Mouse (Mus musculus): ENCODE results near the gene Katnbl1. TPM values are rescaled to one million over a fixed set of nuclear protein-coding genes. Genes with fewer than 3 reads are reported as not detected.

The Katnbl1 gene
- polyA plus RNA-seq, 1 experiment from 2014 or later, result 44.4 TPM

DNA sequence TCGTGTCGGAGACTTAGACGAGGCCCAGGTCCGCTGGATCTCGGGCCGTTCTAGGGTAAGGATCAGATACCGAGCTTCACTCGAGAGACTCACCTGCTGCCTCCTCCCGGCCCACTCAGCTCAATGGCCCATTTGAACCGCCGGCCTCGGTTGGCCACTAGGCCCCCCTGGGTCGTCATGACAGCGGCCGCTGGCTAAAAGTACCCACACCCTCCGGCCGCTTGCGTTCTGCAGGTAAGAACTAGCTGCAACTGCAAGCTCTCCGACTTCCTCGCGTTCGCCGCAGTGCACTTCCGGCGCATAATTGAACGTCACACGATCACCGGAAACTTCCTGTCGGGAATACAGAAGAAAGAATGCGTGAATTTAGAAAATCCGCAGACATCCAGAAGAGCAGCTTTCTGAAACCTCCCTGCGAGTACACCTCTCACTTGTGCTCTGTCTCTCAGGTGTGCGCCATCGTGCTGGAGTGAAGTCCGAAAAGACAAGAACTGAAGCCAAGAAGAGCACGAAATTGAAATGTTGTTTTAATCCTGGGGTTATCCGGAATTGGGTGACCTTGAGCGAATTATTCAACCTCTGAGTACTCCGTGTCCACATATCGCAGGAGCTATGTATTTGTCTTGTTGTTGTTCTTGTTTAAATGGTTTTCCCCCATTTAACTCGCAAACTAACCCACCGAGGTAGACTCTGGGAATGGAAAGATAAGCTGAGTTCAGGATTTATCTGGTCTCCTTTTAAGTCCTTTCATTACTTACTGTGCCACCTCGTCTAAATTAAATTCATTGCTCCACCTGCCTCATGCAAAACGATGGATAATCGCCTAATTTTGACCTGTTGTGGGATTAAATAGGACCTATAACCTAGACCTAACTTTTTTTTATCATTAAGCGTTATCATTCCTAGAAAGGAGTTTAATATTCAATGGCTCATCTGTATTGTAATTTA, 11.0 kb upstream of the Katnbl1 start, which contains the start of gene Emc4:
Emc4 (minus strand) TSS at position 302 of the 948 bp plus-strand sequence.
- 2% methylated on average over 46 of the region's 46 CpGs for WGBS
- no peaks in the 10 kb centered on the region for H3K27me3 ChIP-seq (ENCODE audit: low read depth, poor library complexity, severe bottlenecking)
- no peaks in the 10 kb centered on the region for H3K9me3 ChIP-seq (replicated peaks)
- peak within 1 kb of the TSS; percentile 91 for H3K4me3 ChIP-seq
- peak; percentile 94 for DNase-seq (ENCODE audit: low spot score)
- H3K27ac ChIP-seq, result peak within 1 kb of the TSS; percentile 90
- H3K36me3 ChIP-seq, result peaks cover 26% of the 10 kb centered on the region
- peaks cover 9% of the 10 kb centered on the region for H3K4me1 ChIP-seq

DNA sequence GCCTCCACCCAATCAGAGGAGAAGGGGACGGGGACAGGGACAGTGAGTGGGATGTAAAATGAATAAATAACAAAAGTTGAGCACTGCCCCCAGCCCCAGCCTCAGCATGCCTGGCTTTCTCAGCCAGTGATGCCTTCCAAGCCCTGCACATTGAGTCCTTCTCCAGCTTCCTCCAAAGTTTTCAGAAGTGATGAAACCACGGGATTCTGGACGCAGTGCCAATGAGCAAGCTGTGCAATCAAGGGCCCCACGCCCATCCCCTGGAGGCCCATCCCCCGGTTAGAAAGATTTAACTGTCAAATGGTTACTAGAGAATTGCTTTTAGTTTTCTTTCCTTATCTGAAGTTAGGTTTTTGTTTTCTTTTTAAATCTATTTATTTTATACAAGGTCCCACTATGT, 9.1 kb upstream of the Katnbl1 start:
- H3K27ac ChIP-seq, result no peak overlapping the region
- no peak overlapping the region for H3K4me3 ChIP-seq
- no peaks in the 10 kb centered on the region for H3K9me3 ChIP-seq (replicated peaks)
- peaks cover 9% of the 10 kb centered on the region for H3K4me1 ChIP-seq
- 82% methylated on average over 5 of the region's 5 CpGs for WGBS
- peaks cover 8% of the 10 kb centered on the region for H3K36me3 ChIP-seq
- no peak for DNase-seq (ENCODE audit: low spot score)
- no peaks in the 10 kb centered on the region for H3K27me3 ChIP-seq (ENCODE audit: low read depth, poor library complexity, severe bottlenecking)

DNA sequence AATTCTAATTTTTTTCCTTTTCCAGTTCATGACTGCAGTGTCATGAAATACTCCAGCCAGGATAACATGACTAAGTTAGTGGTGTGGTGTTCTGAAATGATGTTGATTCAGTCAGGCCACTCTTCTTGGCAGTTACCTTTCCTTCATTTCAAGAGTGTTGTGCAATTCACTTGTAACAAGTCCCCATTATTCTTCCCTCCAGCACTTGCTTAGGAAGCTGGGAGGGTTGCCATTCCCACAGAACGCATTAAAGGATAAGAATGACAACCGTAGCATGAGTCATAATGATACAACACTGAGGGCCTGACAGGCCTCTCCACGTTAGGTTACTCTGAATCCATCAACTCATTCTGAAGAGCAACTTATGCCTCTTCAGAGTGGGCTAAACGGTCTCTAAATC, 5.9 kb upstream of the Katnbl1 start:
- Histone ChIP-seq H3K27ac (no peak overlapping the region), H3K27me3 (ENCODE audit: low read depth, poor library complexity, severe bottlenecking) (no peaks in the 10 kb centered on the region), H3K4me3 (no peak overlapping the region), H3K4me1 (no peaks in the 10 kb centered on the region), H3K36me3 (no peaks in the 10 kb centered on the region), H3K9me3 (replicated peaks) (no peaks in the 10 kb centered on the region)
- 76% methylated on average over 4 of the region's 4 CpGs for WGBS
- DNase-seq (ENCODE audit: low spot score), result no peak

DNA sequence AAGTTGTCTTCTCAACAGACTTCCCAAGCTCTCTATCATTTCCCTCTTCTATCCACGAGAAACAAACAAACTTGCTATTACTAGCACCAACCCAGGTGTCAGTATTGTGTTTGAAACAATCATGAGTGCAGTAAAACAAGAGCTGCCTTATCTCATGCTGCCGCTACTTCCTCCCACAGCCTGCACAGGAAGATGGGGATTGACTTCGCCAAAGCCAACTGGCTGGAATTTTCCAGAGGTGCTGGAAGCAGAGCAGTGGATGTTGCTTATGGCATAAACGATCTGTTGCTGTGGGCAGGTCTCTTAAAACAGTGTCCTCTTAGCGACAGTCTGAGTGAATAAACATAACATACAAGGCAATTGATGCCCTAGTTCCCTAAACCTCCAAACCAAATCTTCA, 4.4 kb upstream of the Katnbl1 start:
- no peaks in the 10 kb centered on the region for H3K9me3 ChIP-seq (replicated peaks)
- no peak for DNase-seq (ENCODE audit: low spot score)
- no peaks in the 10 kb centered on the region for H3K4me1 ChIP-seq
- 63% methylated on average over 5 of the region's 5 CpGs for WGBS
- H3K36me3 ChIP-seq, result no peaks in the 10 kb centered on the region
- no peak overlapping the region for H3K27ac ChIP-seq
- no peaks in the 10 kb centered on the region for H3K27me3 ChIP-seq (ENCODE audit: low read depth, poor library complexity, severe bottlenecking)
- H3K4me3 ChIP-seq, result no peak overlapping the region

DNA sequence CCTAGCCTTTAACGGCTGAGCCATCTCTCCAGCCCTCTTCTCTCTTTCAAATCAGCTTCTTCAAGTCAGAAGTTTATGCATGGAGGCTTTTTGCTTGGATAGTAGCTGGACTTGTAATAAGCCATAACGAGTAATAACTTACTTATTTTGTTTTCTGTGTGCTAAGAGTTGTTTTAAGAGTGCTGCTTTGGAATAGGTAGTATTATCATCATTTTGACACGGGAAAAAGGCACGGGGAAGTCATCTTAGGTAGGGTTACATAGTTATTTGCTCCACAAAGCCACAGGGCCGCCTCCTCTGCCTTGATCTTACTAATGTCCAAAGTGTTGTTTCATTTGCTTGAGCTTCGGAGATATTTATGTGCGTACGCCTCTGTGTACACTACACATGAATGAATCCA, 1.1 kb downstream of the Katnbl1 start:
- Histone ChIP-seq H3K4me3 (peak overlapping the region; percentile 96), H3K4me1 (peaks cover 9% of the 10 kb centered on the region), H3K27me3 (ENCODE audit: low read depth, poor library complexity, severe bottlenecking) (no peaks in the 10 kb centered on the region), H3K27ac (peak overlapping the region; percentile 98), H3K9me3 (replicated peaks) (no peaks in the 10 kb centered on the region), H3K36me3 (peaks cover 8% of the 10 kb centered on the region; the same call in 1 of the 2 replicates)
- 70% methylated on average over 8 of the region's 8 CpGs for WGBS
- no peak for DNase-seq (ENCODE audit: low spot score)

DNA sequence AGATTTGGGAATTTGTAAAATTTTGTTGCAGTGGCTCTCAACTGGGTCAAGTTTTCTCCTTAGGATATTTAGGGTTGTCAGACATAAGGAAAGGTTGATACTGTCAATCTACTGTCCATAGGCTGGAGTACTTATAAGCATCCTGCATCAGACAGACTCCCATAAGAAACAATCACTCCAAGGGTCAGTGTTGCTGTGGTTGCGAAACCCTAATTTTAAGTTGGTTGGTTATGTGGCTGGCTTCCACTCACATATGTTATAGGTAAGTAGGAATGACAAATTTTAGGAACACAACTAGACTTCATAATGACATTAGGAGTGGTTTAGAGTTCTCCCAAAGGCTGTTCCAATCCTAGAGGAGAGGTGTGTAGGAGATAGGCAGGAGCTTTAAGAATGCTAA, 2.2 kb downstream of the Katnbl1 start:
- 98% methylated on average over 1 of the region's 1 CpGs for WGBS
- Histone ChIP-seq H3K4me3 (no peak overlapping the region), H3K36me3 (peaks cover 8% of the 10 kb centered on the region; the same call in 1 of the 2 replicates), H3K9me3 (replicated peaks) (no peaks in the 10 kb centered on the region), H3K27me3 (ENCODE audit: low read depth, poor library complexity, severe bottlenecking) (no peaks in the 10 kb centered on the region), H3K4me1 (peaks cover 9% of the 10 kb centered on the region), H3K27ac (no peak overlapping the region)
- no peak for DNase-seq (ENCODE audit: low spot score)

DNA sequence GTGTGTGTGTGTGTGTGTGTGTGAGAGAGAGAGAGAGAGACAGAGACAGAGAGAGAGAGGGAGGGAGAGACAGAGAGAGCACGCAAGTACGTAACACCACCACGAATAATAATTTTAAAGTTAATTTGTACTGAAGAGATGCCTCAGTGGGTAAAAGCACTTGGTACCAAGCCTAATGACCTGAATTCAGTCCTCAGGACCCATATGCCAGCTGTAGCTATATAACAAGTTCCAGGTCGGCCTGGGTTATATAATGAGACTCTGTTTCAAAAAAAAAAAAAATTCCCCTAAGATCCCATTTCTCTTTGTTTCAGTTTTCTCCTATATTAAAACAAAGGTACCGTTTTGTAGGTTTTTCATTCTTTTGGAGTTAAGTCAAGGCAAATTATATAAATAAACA, 11.8 kb downstream of the Katnbl1 start:
- no peaks in the 10 kb centered on the region for H3K9me3 ChIP-seq (replicated peaks)
- H3K27me3 ChIP-seq (ENCODE audit: low read depth, poor library complexity, severe bottlenecking), result no peaks in the 10 kb centered on the region
- no peak overlapping the region for H3K27ac ChIP-seq
- no peaks in the 10 kb centered on the region for H3K4me1 ChIP-seq
- WGBS, result 95% methylated on average over 5 of the region's 5 CpGs
- DNase-seq (ENCODE audit: low spot score), result no peak
- no peak overlapping the region for H3K4me3 ChIP-seq
- no peaks in the 10 kb centered on the region for H3K36me3 ChIP-seq

DNA sequence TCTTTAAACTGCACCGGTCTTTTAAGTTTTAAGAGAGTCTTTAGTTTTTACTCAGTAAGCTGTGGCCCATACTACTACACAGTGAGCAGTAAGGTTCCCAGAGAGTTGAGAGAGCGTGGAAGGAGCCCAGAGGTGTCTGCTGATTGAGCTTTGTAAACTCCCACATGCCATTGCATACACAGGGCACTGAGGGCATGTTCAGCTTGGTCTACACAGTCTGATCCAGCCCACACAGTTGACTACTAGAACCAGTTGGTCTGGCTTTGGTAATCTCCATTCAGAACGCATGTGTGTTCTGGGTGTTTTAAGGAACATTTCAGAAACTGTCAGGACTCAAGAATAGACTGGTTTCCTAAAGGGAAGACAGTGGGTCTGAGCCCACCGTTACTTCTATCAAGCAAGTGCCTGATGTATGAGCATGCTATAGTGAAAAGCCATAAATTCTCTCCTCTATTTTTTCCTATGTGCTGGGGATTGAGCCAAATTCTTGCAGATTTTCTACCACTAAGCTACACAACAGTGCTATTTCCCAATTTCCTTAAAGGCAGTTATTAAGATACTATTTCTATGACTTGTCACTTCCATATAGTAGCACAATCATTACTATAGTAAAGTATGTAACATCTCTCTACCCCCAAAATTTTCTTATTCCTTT, 12.5 kb downstream of the Katnbl1 start:
- no peak overlapping the region for H3K27ac ChIP-seq
- WGBS, result 95% methylated on average over 4 of the region's 4 CpGs
- DNase-seq (ENCODE audit: low spot score), result no peak
- no peaks in the 10 kb centered on the region for H3K27me3 ChIP-seq (ENCODE audit: low read depth, poor library complexity, severe bottlenecking)
- H3K36me3 ChIP-seq, result no peaks in the 10 kb centered on the region
- H3K4me3 ChIP-seq, result no peak overlapping the region
- no peaks in the 10 kb centered on the region for H3K4me1 ChIP-seq
- H3K9me3 ChIP-seq (replicated peaks), result no peaks in the 10 kb centered on the region

DNA sequence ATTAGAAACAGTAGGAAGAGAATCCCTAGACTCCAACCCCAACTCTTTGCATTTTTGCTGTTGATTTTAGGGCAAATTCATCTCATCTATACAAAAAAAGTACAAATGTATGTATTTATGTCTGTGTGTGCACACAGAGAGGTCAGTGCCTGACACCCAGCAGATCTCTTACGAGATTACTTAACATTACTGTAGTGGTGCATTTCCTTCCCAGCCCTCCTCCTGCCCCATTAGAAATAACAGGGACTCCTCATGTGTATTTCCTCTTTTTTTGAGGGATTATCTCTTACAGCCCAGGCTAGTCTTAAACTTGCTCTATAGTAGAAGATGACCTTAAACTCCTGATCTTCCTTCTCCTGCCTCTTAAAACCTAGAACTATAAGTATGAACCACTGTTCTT, 13.7 kb downstream of the Katnbl1 start:
- no peaks in the 10 kb centered on the region for H3K4me1 ChIP-seq
- no peak overlapping the region for H3K4me3 ChIP-seq
- H3K9me3 ChIP-seq (replicated peaks), result no peaks in the 10 kb centered on the region
- no peak for DNase-seq (ENCODE audit: low spot score)
- WGBS, result 97% methylated on average over 1 of the region's 1 CpGs
- no peak overlapping the region for H3K27ac ChIP-seq
- no peaks in the 10 kb centered on the region for H3K36me3 ChIP-seq
- H3K27me3 ChIP-seq (ENCODE audit: low read depth, poor library complexity, severe bottlenecking), result no peaks in the 10 kb centered on the region

DNA sequence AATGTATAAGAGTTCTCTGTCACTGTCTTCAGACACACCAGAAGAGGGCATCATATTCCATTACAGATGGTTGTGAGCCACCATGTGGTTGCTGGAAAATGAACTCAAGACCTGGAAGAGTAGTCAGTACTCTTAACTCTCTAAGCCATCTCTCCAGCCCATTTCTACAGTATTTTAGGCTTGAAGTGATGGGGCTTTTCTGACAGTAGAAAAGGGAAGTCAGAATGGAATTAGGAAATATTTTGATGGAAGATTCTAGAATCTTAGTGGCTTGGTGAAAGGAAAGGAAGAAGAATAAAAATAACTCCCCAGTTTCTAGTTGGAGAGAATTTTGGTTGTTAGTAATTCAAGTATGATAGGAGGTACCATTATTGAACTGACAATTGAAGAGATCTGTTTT, 14.9 kb downstream of the Katnbl1 start:
- H3K4me1 ChIP-seq, result no peaks in the 10 kb centered on the region
- H3K27me3 ChIP-seq (ENCODE audit: low read depth, poor library complexity, severe bottlenecking), result no peaks in the 10 kb centered on the region
- H3K4me3 ChIP-seq, result no peak overlapping the region
- no peak overlapping the region for H3K27ac ChIP-seq
- no peak for DNase-seq (ENCODE audit: low spot score)
- no peaks in the 10 kb centered on the region for H3K36me3 ChIP-seq
- H3K9me3 ChIP-seq (replicated peaks), result no peaks in the 10 kb centered on the region

DNA sequence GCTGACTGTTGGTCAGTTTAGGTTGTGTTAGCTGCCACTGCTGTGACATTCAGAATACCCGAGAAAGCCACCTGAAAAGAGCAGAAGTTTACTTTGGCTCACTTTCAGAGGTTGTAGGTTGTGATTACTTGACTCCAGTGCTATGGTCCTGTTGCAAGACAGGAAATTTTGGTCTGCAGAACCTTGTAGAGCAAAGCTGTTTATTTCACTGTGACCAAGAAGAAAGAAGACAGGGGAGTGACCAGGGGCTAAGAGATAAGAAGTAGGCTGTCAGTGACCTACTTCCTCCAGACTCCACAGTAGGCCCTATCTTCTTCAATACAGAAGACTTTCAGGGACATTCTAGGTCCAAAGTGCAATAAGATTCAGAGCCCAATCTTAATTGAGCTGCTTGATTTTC, 17.6 kb downstream of the Katnbl1 start:
- no peak for DNase-seq (ENCODE audit: low spot score)
- no peak overlapping the region for H3K4me3 ChIP-seq
- H3K4me1 ChIP-seq, result no peaks in the 10 kb centered on the region
- H3K9me3 ChIP-seq (replicated peaks), result no peaks in the 10 kb centered on the region
- WGBS, result 85% methylated on average over 1 of the region's 1 CpGs
- no peaks in the 10 kb centered on the region for H3K36me3 ChIP-seq
- no peak overlapping the region for H3K27ac ChIP-seq
- no peaks in the 10 kb centered on the region for H3K27me3 ChIP-seq (ENCODE audit: low read depth, poor library complexity, severe bottlenecking)

DNA sequence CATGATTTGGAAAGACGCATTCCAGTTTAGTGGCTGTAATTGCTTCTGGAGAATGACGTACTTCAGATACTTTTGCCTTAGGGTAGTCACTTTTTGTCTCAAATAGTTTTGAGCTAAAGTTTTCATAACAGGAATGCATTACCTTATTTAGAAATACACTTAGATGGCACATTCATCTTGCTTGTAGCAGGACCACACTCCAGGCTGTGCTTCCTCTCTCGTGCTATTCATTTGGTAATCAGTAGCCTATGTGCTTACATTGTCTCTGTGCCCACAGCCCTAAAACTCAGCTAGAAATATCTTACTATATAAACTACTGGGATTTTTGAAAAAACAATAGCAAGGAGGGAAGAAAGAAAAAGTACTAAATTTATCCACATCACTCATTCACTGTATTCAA, 28.0 kb downstream of the Katnbl1 start:
- Histone ChIP-seq H3K9me3 (replicated peaks) (no peaks in the 10 kb centered on the region), H3K27me3 (ENCODE audit: low read depth, poor library complexity, severe bottlenecking) (no peaks in the 10 kb centered on the region), H3K36me3 (peaks cover 52% of the 10 kb centered on the region), H3K4me1 (no peaks in the 10 kb centered on the region), H3K4me3 (no peak overlapping the region), H3K27ac (no peak overlapping the region)
- DNase-seq (ENCODE audit: low spot score), result no peak
- 96% methylated on average over 3 of the region's 3 CpGs for whole genome bisulfite sequencing

DNA sequence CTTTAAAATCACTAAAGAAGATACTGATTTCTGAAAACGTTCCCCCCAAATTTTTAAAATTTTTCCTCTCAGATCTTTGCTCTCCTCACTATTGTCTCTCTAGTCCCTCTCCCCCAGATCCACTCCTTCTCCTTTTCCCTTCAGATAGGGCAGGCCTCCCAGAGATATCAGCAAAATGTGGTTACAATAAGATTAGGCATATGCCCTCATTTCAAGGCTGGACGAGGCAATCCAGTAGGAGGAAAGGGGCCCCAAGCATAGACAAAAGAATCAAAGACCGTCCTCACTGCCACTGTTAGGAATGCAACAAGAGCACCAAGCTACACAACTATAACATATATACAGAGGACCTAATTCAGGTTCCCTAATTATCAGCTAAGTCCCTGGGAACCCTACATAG, 46.3 kb downstream of the Katnbl1 start:
- 84% methylated on average over 3 of the region's 3 CpGs for WGBS
- Histone ChIP-seq H3K27me3 (ENCODE audit: low read depth, poor library complexity, severe bottlenecking) (no peaks in the 10 kb centered on the region), H3K4me1 (no peaks in the 10 kb centered on the region), H3K9me3 (replicated peaks) (no peaks in the 10 kb centered on the region), H3K4me3 (no peak overlapping the region), H3K27ac (no peak overlapping the region), H3K36me3 (no peaks in the 10 kb centered on the region)
- DNase-seq (ENCODE audit: low spot score), result no peak
